Mouse (Mus musculus) heart, adult 2 months (tissue): ENCODE measurements at regions not wholly inside any gene's neighbourhood (a gene's known extent, or its start where the extent isn't known, plus 50 kb on each side); places are given as distances from the start of the nearest gene placed in this dataset.

Experiments used
- CTCF ChIP-seq: fragments of 200-600 bp; IDR thresholded peaks from 2 replicates; pipeline ENCODE4 v1.8.1; 2022; ENCODE audit warnings: antibody characterized with exemption, mild to moderate bottlenecking, moderate library complexity
- EP300 ChIP-seq: fragments of 200-500 bp; IDR thresholded peaks from 2 replicates; pipeline ENCODE4 v1.6.1; 2011; ENCODE audit warnings: low read depth, low read length, control low read depth; ENCODE audit not compliant: insufficient read depth
- POLR2A ChIP-seq: fragments of 200-500 bp; IDR thresholded peaks from 2 replicates; pipeline ENCODE4 v1.6.1; 2011; ENCODE audit warnings: mild to moderate bottlenecking, low read depth, low read length, control low read depth; ENCODE audit not compliant: insufficient read depth

DNA sequence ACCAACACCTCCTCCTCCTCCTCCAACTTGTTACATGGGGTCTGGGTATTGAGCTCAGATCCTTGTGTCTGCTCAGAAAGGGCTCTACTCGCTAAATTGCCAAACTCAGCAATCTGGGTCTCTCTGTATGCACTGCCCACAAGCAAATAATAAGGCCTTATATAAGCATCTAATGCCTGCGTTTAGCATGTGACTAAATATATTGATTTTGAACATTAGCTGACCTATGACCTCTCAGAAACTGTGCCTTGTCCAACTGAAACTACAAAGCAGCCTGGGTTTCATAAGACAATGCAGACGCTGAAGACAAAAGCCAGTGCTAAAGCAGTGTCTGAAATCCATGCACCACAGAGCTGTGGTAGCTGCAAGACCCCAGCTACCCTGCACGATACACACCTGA lies 206.3 kb upstream of the Mkln1 start:
- TF ChIP-seq CTCF (no peak), POLR2A (no peak), EP300 (no peak)
